Mouse (Mus musculus): ENCODE data around the gene Cyp3a25.
"Not testable (repeated sequence)": the region's sequence is repeated elsewhere in the genome, so short reads cannot be mapped to it uniquely, and the experiment has no call there.

Cyp3a25 gene

GRCm38 (mm10) chr5:146009509-146009908 is at the start of gene Cyp3a25:
Cyp3a25 (minus strand) TSS chr5:146009618.
- not testable (repeated sequence) for DNase-seq

GRCm38 (mm10) chr5:146021136-146021535 is 11.7 kb upstream of the Cyp3a25 start:
- no peak for DNase-seq

- DNase-seq, result no peak
Measured at GRCm38 (mm10) chr5:146018275-146018674, 8.9 kb upstream of the Cyp3a25 start.

GRCm38 (mm10) chr5:146011251-146011650 is 1.8 kb upstream of the Cyp3a25 start:
- DNase-seq, result no peak

GRCm38 (mm10) chr5:145967080-145967479 is 42.3 kb downstream of the Cyp3a25 start:
- DNase-seq, result no peak

Data from thymus, postnatal 4 days (tissue).